Mouse (Mus musculus) brain, embryonic 14.5 days (tissue): ENCODE measurements at regions not wholly inside any gene's neighbourhood (a gene's known extent, or its start where the extent isn't known, plus 50 kb on each side); places are given as distances from the start of the nearest gene placed in this dataset.
"Not testable (repeated sequence)": the region's sequence is repeated elsewhere in the genome, so short reads cannot be mapped to it uniquely, and the experiment has no call there.

Experiments used
- DNase-seq: peaks from one replicate; pipeline ENCODE4 v3.0.0-alpha.2; 2011; ENCODE audit warnings: low read depth
- CTCF ChIP-seq: fragments of 200-500 bp; IDR thresholded peaks from 2 replicates; pipeline ENCODE4 v1.5.1; 2012; ENCODE audit warnings: inconsistent platforms, mild to moderate bottlenecking, moderate library complexity, borderline replicate concordance; ENCODE audit not compliant: insufficient read depth, insufficient read length; ENCODE audit errors: extremely low read depth
- POLR2A ChIP-seq: fragments of 200-500 bp; IDR thresholded peaks from 2 replicates; pipeline ENCODE4 v1.6.1; 2012; ENCODE audit warnings: mild to moderate bottlenecking, inconsistent platforms, borderline replicate concordance; ENCODE audit not compliant: poor library complexity, insufficient read depth, insufficient read length, severe bottlenecking; ENCODE audit errors: extremely low read depth

DNA sequence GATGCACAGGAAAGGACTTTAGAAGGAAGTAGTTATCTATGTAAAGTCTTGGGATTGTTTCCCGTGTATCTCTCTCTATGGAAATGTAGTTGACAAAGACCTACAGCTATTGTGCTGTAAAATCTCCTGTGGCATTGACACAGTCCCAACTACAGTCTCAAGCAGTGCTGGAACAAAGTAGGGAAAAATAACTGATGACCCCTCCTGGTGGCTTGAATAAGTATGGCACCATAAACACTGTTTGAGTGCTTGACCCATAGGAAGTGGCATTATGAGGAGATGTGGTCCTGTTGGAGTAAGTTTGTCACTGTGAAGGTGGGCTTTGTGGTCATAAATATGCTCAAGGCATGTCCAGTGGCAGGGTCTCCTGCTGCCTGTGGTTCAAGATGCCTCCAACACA lies 928.4 kb upstream of the Mms22l start:
- DNase-seq: no peak
- TF ChIP-seq CTCF: peak; percentile 20; the same call in 1 of the 2 replicates
- TF ChIP-seq POLR2A: no peak

DNA sequence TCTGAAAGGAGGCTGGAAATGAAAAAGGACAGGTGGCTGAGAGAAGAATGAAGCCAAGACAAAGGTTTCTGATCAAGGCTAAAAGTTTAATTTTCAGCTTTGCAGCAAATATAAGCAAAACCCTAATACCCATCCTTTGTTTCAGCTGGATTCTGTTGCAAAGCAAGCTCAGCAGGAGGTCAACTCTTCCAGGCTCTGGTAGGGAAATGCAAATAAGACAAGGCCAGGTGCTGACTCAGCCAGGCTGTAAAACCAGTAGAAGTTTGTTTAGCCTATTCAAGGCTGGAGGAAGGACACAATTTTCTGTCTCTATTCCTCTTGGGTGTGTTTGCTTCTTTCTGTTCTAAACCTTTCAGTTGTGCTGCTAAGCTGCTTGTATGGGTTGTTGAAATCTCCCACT lies 923.2 kb upstream of the Mms22l start:
- TF ChIP-seq CTCF: no peak
- no peak for TF ChIP-seq POLR2A
- no peak for DNase-seq

DNA sequence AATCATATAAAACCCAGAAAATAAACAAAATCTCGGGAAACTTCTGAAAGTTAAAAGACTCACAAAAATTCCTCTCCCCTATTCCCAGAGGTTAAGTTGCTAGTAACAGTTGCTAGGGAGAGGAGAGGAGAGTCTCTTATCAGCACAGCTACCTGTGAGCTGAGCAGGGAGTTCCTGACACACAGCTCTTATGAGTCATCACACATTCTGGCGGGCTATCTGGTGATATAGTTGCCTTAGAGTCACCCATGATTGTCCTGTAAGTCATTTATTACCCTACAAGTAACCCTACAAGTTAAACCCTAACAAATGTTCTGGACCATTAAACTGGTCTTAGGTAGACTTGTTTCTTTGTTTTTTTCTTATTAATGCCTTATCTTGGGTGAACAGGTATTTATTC lies 908.8 kb upstream of the Mms22l start:
- DNase-seq: no peak
- TF ChIP-seq CTCF: no peak
- TF ChIP-seq POLR2A: no peak

GRCm38 (mm10) chr4:23590883-23591282 lies 905.4 kb upstream of the Mms22l start:
- TF ChIP-seq POLR2A: no peak
- no peak for TF ChIP-seq CTCF
- no peak for DNase-seq

- TF ChIP-seq POLR2A (no peak), CTCF (no peak)
- DNase-seq: no peak
Observed at GRCm38 (mm10) chr4:23591593-23591992, 904.7 kb upstream of the Mms22l start.

DNA sequence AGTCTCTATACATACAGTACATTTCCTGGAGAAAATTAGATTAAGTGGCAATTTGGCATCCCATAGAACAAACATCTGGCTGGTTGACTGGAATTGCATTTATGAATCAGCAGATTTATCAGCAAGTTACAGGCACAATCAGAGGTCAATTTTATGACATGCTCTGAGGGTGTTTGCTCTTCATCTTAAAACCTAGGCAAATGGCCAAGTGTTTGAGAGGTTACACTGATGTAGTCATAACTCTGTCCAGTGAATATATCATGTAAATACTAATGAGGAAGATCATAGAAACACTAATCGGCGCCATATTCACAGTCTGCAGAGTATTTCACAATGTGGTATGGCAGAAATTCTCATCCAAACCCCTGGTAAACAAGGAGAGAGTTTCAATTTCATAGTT lies 896.2 kb upstream of the Mms22l start:
- TF ChIP-seq POLR2A: no peak
- no peak for TF ChIP-seq CTCF
- DNase-seq: no peak

GRCm38 (mm10) chr4:23601426-23602293 lies 894.6 kb upstream of the Mms22l start:
- TF ChIP-seq CTCF (no peak), POLR2A (no peak)
- peak; percentile 89 for DNase-seq

GRCm38 (mm10) chr4:23602294-23602932 lies 893.8 kb upstream of the Mms22l start:
- peak; percentile 92 for DNase-seq
- TF ChIP-seq POLR2A: no peak
- no peak for TF ChIP-seq CTCF

- TF ChIP-seq POLR2A (no peak), CTCF (no peak; the same call in 1 of the 2 replicates)
- no peak for DNase-seq
Observed at GRCm38 (mm10) chr4:23607348-23607747, 888.9 kb upstream of the Mms22l start.

- no peak for DNase-seq
Observed at GRCm38 (mm10) chr4:23621208-23621607, 875.0 kb upstream of the Mms22l start.

GRCm38 (mm10) chr4:23622231-23622630 lies 874.0 kb upstream of the Mms22l start:
- no peak for TF ChIP-seq POLR2A
- no peak for TF ChIP-seq CTCF
- no peak for DNase-seq

More at GRCm38 (mm10) chr4:23621208-23621607, 875.0 kb upstream of the Mms22l start:
- TF ChIP-seq POLR2A: no peak
- no peak for TF ChIP-seq CTCF

GRCm38 (mm10) chr4:23636231-23636928 lies 859.9 kb upstream of the Mms22l start:
- TF ChIP-seq CTCF: no peak
- DNase-seq: peak; percentile 81

- peak; percentile 77 for DNase-seq
- TF ChIP-seq CTCF (no peak), POLR2A (no peak)
Observed at GRCm38 (mm10) chr4:23636929-23637235, 859.4 kb upstream of the Mms22l start.

GRCm38 (mm10) chr4:23656671-23657070 lies 839.6 kb upstream of the Mms22l start:
- DNase-seq: not testable (repeated sequence)
